Mouse (Mus musculus) hindbrain, embryonic 13.5 days (tissue): Measurements from ENCODE around the gene Smad6. TPM values are rescaled to one million over a fixed set of nuclear protein-coding genes. Genes with fewer than 3 reads are reported as not detected.

Source experiments
- ATAC-seq: fragments of 200-750 bp; cut with Nextera tagmentation; 2 replicates; pipeline ENCODE4 v1.8.0; 2017; ENCODE audit warnings: moderate TSS enrichment; ENCODE audit not compliant: low FRiP score
- H3K27ac ChIP-seq: fragments of 300-500 bp; sonication (generic); 2 replicates; pipeline ENCODE4 v1.5.1; 2015; ENCODE audit warnings: inconsistent platforms, mild to moderate bottlenecking, moderate library complexity
- H3K27me3 ChIP-seq: fragments of 300-500 bp; sonication (generic); 2 replicates; pipeline ENCODE4 v1.6.1; 2015; ENCODE audit warnings: mild to moderate bottlenecking, inconsistent platforms
- H3K36me3 ChIP-seq: fragments of 300-500 bp; sonication (generic); 2 replicates; pipeline ENCODE4 v1.6.1; 2015; ENCODE audit warnings: mild to moderate bottlenecking, inconsistent platforms
- H3K4me1 ChIP-seq: fragments of 300-500 bp; sonication (generic); replicated peaks from 2 replicates; pipeline ENCODE4 v1.6.1; 2015; ENCODE audit warnings: inconsistent platforms
- H3K4me2 ChIP-seq: fragments of 300-500 bp; sonication (generic); 2 replicates; pipeline ENCODE4 v1.6.1; 2015; ENCODE audit warnings: inconsistent platforms, mild to moderate bottlenecking, moderate library complexity
- H3K4me3 ChIP-seq: fragments of 300-500 bp; sonication (generic); 2 replicates; pipeline ENCODE4 v1.5.1; 2015; ENCODE audit warnings: mild to moderate bottlenecking, inconsistent platforms
- H3K9ac ChIP-seq: fragments of 300-500 bp; sonication (generic); 2 replicates; pipeline ENCODE4 v1.6.1; 2015; ENCODE audit warnings: mild to moderate bottlenecking, inconsistent platforms
- H3K9me3 ChIP-seq: fragments of 300-500 bp; sonication (generic); 2 replicates; pipeline ENCODE4 v1.6.1; 2016; ENCODE audit warnings: inconsistent platforms
- WGBS: fragments of 180-500 bp; shearing (Covaris S2); methylation state at CpG from one replicate; pipeline ENCODE4 v1.1.7; 2015; 5-methylcytosine and 5-hydroxymethylcytosine counted together
- polyA plus RNA-seq: library from polyadenylated mRNA; unstranded; fragments of >200 nt; fragmentation: Nextera tagmentation; extraction: Ambion mirVana; gene quantifications from 2 replicates; pipeline ENCODE4 v1.2.1, GENCODE M21; 2015

The Smad6 gene
- polyA plus RNA-seq, 1 experiment from 2014 or later = 2.8 TPM

- ATAC-seq = peak; percentile 74
- Histone ChIP-seq H3K9me3 (no peaks in the 10 kb centered on the region), H3K9ac (no peak overlapping the region), H3K4me1 (peaks cover 57% of the 10 kb centered on the region), H3K36me3 (no peaks in the 10 kb centered on the region), H3K4me2 (no peak overlapping the region), H3K27ac (peak overlapping the region; percentile 49), H3K4me3 (no peak overlapping the region), H3K27me3 (no peaks in the 10 kb centered on the region)
- 56% methylated on average over 9 of the region's 9 CpGs for WGBS
These were observed 53.3 kb downstream of the Smad6 start for GRCm38 (mm10) chr9:63968592-63968991.

GRCm38 (mm10) chr9:63967408-63968172 is 54.3 kb downstream of the Smad6 start:
- ATAC-seq = no peak
- no peaks in the 10 kb centered on the region for H3K9me3 ChIP-seq
- peak overlapping the region; percentile 49 for H3K27ac ChIP-seq
- H3K4me2 ChIP-seq = no peak overlapping the region
- peaks cover 64% of the 10 kb centered on the region for H3K4me1 ChIP-seq
- H3K27me3 ChIP-seq = no peaks in the 10 kb centered on the region
- H3K36me3 ChIP-seq = no peaks in the 10 kb centered on the region
- H3K4me3 ChIP-seq = no peak overlapping the region
- H3K9ac ChIP-seq = no peak overlapping the region
- WGBS = 74% methylated on average over 14 of the region's 14 CpGs

- WGBS = 4% methylated on average over 4 of the region's 4 CpGs
- Histone ChIP-seq H3K27me3 (no peaks in the 10 kb centered on the region), H3K4me2 (no peak overlapping the region), H3K4me1 (peaks cover 68% of the 10 kb centered on the region), H3K4me3 (no peak overlapping the region), H3K9me3 (no peaks in the 10 kb centered on the region), H3K27ac (peak overlapping the region; percentile 44; the same call in 1 of the 2 replicates), H3K36me3 (no peaks in the 10 kb centered on the region), H3K9ac (0 out of 2 replicates have a peak overlapping the region, but pooled peaks have one; percentile 43)
- ATAC-seq = no peak
These were observed 56.3 kb downstream of the Smad6 start for GRCm38 (mm10) chr9:63965579-63965981.

GRCm38 (mm10) chr9:63961881-63962280 is 60.0 kb downstream of the Smad6 start:
- no peak overlapping the region for H3K4me3 ChIP-seq
- no peak overlapping the region for H3K4me2 ChIP-seq
- no peak for ATAC-seq
- no peak overlapping the region for H3K9ac ChIP-seq
- 80% methylated on average over 6 of the region's 6 CpGs for WGBS
- peaks cover 71% of the 10 kb centered on the region for H3K4me1 ChIP-seq
- H3K27me3 ChIP-seq = 0 out of 2 replicates have a peak, but pooled peaks cover 3% of the 10 kb centered on the region
- no peak overlapping the region for H3K27ac ChIP-seq
- no peaks in the 10 kb centered on the region for H3K36me3 ChIP-seq
- no peaks in the 10 kb centered on the region for H3K9me3 ChIP-seq

GRCm38 (mm10) chr9:63960829-63961185 is 61.1 kb downstream of the Smad6 start:
- Histone ChIP-seq H3K4me1 (peaks cover 67% of the 10 kb centered on the region), H3K27ac (no peak overlapping the region)
- WGBS = 15% methylated on average over 4 of the region's 4 CpGs

GRCm38 (mm10) chr9:63959933-63960828 is 61.7 kb downstream of the Smad6 start:
- H3K4me1 ChIP-seq = peaks cover 62% of the 10 kb centered on the region
- no peaks in the 10 kb centered on the region for H3K36me3 ChIP-seq
- H3K27me3 ChIP-seq = 0 out of 2 replicates have a peak, but pooled peaks cover 3% of the 10 kb centered on the region
- H3K4me3 ChIP-seq = no peak overlapping the region
- 5% methylated on average over 21 of the region's 21 CpGs for WGBS
- peak overlapping the region; percentile 60 for H3K9ac ChIP-seq
- H3K27ac ChIP-seq = peak overlapping the region; percentile 62
- H3K4me2 ChIP-seq = peak overlapping the region; percentile 37; the same call in 1 of the 2 replicates
- ATAC-seq = no peak
- H3K9me3 ChIP-seq = no peaks in the 10 kb centered on the region

More at GRCm38 (mm10) chr9:63960829-63961185, 61.1 kb downstream of the Smad6 start:
- Histone ChIP-seq H3K9me3 (no peaks in the 10 kb centered on the region), H3K4me2 (peak overlapping the region; percentile 37; the same call in 1 of the 2 replicates), H3K27me3 (0 out of 2 replicates have a peak, but pooled peaks cover 3% of the 10 kb centered on the region), H3K36me3 (no peaks in the 10 kb centered on the region), H3K4me3 (no peak overlapping the region), H3K9ac (peak overlapping the region; percentile 2; the same call in 1 of the 2 replicates)
- no peak for ATAC-seq

GRCm38 (mm10) chr9:63959129-63959932 is 62.5 kb downstream of the Smad6 start:
- WGBS = 25% methylated on average over 17 of the region's 17 CpGs
- H3K27ac ChIP-seq = peak overlapping the region; percentile 62
- no peak overlapping the region for H3K4me3 ChIP-seq
- H3K27me3 ChIP-seq = 0 out of 2 replicates have a peak, but pooled peaks cover 3% of the 10 kb centered on the region
- peak overlapping the region; percentile 60 for H3K9ac ChIP-seq
- H3K36me3 ChIP-seq = no peaks in the 10 kb centered on the region
- H3K4me2 ChIP-seq = 0 out of 2 replicates have a peak overlapping the region, but pooled peaks have one; percentile 37
- peak; percentile 47; the same call in 1 of the 2 replicates for ATAC-seq
- H3K9me3 ChIP-seq = no peaks in the 10 kb centered on the region
- H3K4me1 ChIP-seq = peaks cover 57% of the 10 kb centered on the region

- Histone ChIP-seq H3K4me2 (0 out of 2 replicates have a peak overlapping the region, but pooled peaks have one; percentile 0), H3K9ac (no peak overlapping the region), H3K36me3 (no peaks in the 10 kb centered on the region; the same call in 1 of the 2 replicates), H3K4me3 (no peak overlapping the region), H3K27me3 (0 out of 2 replicates have a peak, but pooled peaks cover 3% of the 10 kb centered on the region), H3K27ac (peak overlapping the region; percentile 62; the same call in 1 of the 2 replicates), H3K9me3 (no peaks in the 10 kb centered on the region), H3K4me1 (peaks cover 58% of the 10 kb centered on the region)
- 17% methylated on average over 15 of the region's 15 CpGs for WGBS
- ATAC-seq = no peak
These were observed 63.4 kb downstream of the Smad6 start for GRCm38 (mm10) chr9:63958337-63959030.

GRCm38 (mm10) chr9:63957647-63958185 is 64.1 kb downstream of the Smad6 start:
- no peak for ATAC-seq
- no peak overlapping the region for H3K9ac ChIP-seq
- 0 out of 2 replicates have a peak, but pooled peaks cover 3% of the 10 kb centered on the region for H3K27me3 ChIP-seq
- no peaks in the 10 kb centered on the region for H3K9me3 ChIP-seq
- peaks cover 50% of the 10 kb centered on the region for H3K4me1 ChIP-seq
- H3K27ac ChIP-seq = 0 out of 2 replicates have a peak overlapping the region, but pooled peaks have one; percentile 62
- H3K4me3 ChIP-seq = no peak overlapping the region
- 0 out of 2 replicates have a peak overlapping the region, but pooled peaks have one; percentile 0 for H3K4me2 ChIP-seq
- WGBS = 68% methylated on average over 11 of the region's 11 CpGs
- no peaks in the 10 kb centered on the region; the same call in 1 of the 2 replicates for H3K36me3 ChIP-seq

- Histone ChIP-seq H3K9ac (no peak overlapping the region; the same call in 1 of the 2 replicates), H3K36me3 (no peaks in the 10 kb centered on the region; the same call in 1 of the 2 replicates), H3K4me1 (peaks cover 42% of the 10 kb centered on the region), H3K4me3 (no peak overlapping the region), H3K9me3 (no peaks in the 10 kb centered on the region), H3K4me2 (no peak overlapping the region), H3K27me3 (0 out of 2 replicates have a peak, but pooled peaks cover 3% of the 10 kb centered on the region), H3K27ac (no peak overlapping the region)
- WGBS = 30% methylated on average over 9 of the region's 9 CpGs
- no peak for ATAC-seq
These were observed 65.8 kb downstream of the Smad6 start for GRCm38 (mm10) chr9:63956052-63956451.
